Mouse (Mus musculus) left cerebral cortex, adult 9 months (tissue): ENCODE measurements at regions not wholly inside any gene's neighbourhood (a gene's known extent, or its start where the extent isn't known, plus 50 kb on each side); places are given as distances from the start of the nearest gene placed in this dataset.

Source experiments
- DNase-seq, 2 experiments: peaks; one replicate each; pipeline ENCODE4 v3.0.0; 2022; ENCODE audit warnings: low spot score in 2 of 2

- DNase-seq, result no peak
Observed at GRCm38 (mm10) chr3:147974515-147974914, 1015.8 kb downstream of the Adgrl2 start.

GRCm38 (mm10) chr3:147968271-147968670 is 1022.1 kb downstream of the Adgrl2 start:
- DNase-seq, result no peak

GRCm38 (mm10) chr3:147967866-147968265 is 1022.5 kb downstream of the Adgrl2 start:
- no peak for DNase-seq

- no peak for DNase-seq
Observed at GRCm38 (mm10) chr3:147967261-147967660, 1023.1 kb downstream of the Adgrl2 start.

GRCm38 (mm10) chr3:147966827-147967226 is 1023.5 kb downstream of the Adgrl2 start:
- DNase-seq, result no peak

GRCm38 (mm10) chr3:147966379-147966778 is 1024.0 kb downstream of the Adgrl2 start:
- DNase-seq, result no peak

- no peak for DNase-seq
Observed at GRCm38 (mm10) chr3:147963698-147964476, 1026.5 kb downstream of the Adgrl2 start.

GRCm38 (mm10) chr3:147948041-147948592 is 1042.2 kb downstream of the Adgrl2 start:
- DNase-seq, result no peak

GRCm38 (mm10) chr3:147943314-147943713 is 1047.0 kb downstream of the Adgrl2 start:
- no peak for DNase-seq

GRCm38 (mm10) chr3:147930811-147931251 is 1059.5 kb downstream of the Adgrl2 start:
- no peak for DNase-seq

- DNase-seq, result no peak
Observed at GRCm38 (mm10) chr3:147920181-147920580, 1068.0 kb downstream of the Ttll7 start.

- DNase-seq, result no peak
Observed at GRCm38 (mm10) chr3:147919701-147920100, 1067.5 kb downstream of the Ttll7 start.

- no peak for DNase-seq
Observed at GRCm38 (mm10) chr3:147919146-147919545, 1067.0 kb downstream of the Ttll7 start.

GRCm38 (mm10) chr3:147896751-147897150 is 1044.6 kb downstream of the Ttll7 start:
- DNase-seq, result no peak

- DNase-seq, result no peak
Observed at GRCm38 (mm10) chr3:147891682-147892081, 1039.5 kb downstream of the Ttll7 start.

GRCm38 (mm10) chr3:147886261-147886893 is 1034.2 kb downstream of the Ttll7 start:
- no peak for DNase-seq

- DNase-seq, result no peak
Observed at GRCm38 (mm10) chr3:147882936-147883645, 1030.9 kb downstream of the Ttll7 start.

GRCm38 (mm10) chr3:147878690-147879089 is 1026.5 kb downstream of the Ttll7 start:
- no peak for DNase-seq

GRCm38 (mm10) chr3:147868281-147868680 is 1016.1 kb downstream of the Ttll7 start:
- no peak for DNase-seq

- no peak for DNase-seq
Observed at GRCm38 (mm10) chr3:147853346-147853745, 1001.2 kb downstream of the Ttll7 start.

GRCm38 (mm10) chr3:147852830-147853229 is 1000.7 kb downstream of the Ttll7 start:
- DNase-seq, result no peak

GRCm38 (mm10) chr3:147841357-147841756 is 989.2 kb downstream of the Ttll7 start:
- no peak for DNase-seq
